Mouse (Mus musculus): ENCODE measurements around the gene Pou4f2.

The Pou4f2 gene

DNA sequence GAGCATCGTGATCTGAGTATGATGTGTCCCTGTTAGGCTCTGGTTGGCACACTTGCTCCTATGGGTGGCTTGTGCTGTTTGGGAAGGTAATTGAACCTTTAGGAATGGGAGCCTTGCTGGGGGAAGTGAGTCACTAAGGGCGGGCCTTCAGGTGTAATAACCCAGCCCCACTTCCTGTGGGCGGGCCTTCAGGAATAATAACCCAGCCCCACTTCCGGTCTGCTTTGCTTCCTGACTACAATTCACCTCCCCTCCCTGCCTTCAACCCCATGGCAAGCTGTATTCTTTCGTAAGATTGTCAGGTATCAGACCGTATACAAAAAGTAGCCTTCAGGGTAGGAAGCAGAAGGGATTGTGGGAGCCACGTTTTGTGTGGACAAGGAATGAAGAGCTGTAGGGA, 45.7 kb downstream of the Pou4f2 start:
- no peak for DNase-seq

All from cerebellum, adult 18-20 months (tissue).